ENCODE assay signal across 7 mouse cellular contexts in genomic region chr9:45555036-45555826, GRCm38 (mm10).
DNase-seq lines count a peak whose midpoint lies in the region; ATAC-seq and TF ChIP-seq lines count a peak whose summit lies in the region.

No protein-coding gene starts in this region.

- H3K9me3 ChIP-seq in lung, postnatal 0 days (ENCODE audit: low read length), result no peaks in the 10 kb centered on the region
- H3K9me3 ChIP-seq in forebrain, postnatal 0 days (ENCODE audit: low read length), result no peaks in the 10 kb centered on the region
- no peaks in the 10 kb centered on the region for H3K9me3 ChIP-seq in hindbrain, postnatal 0 days (ENCODE audit: low read length)

- TF ChIP-seq CTCF in lung, postnatal 0 days (IDR thresholded peaks at IDR 0.05), result no peak
- TF ChIP-seq CTCF in lung, adult 2 months (IDR thresholded peaks at IDR 0.05; ENCODE audit: insufficient read depth, low read length), result no peak
- TF ChIP-seq CTCF in forebrain, postnatal 0 days (IDR thresholded peaks at IDR 0.05; ENCODE audit: low read depth), result no peak
- TF ChIP-seq CTCF in hindbrain, postnatal 0 days (IDR thresholded peaks at IDR 0.05; ENCODE audit: low read depth), result no peak

- TF ChIP-seq POLR2A in lung, adult 2 months (IDR thresholded peaks at IDR 0.05; ENCODE audit: borderline replicate concordance, extremely low read depth, low read depth, low read length), result no peak

- H3K4me2 ChIP-seq in lung, postnatal 0 days (replicated peaks; ENCODE audit: low read depth, low read length), result no peak overlapping the region
- peak overlapping the region; percentile 13; the same call in 1 of the 2 replicates for H3K4me2 ChIP-seq in forebrain, postnatal 0 days (ENCODE audit: low read depth)
- no peak overlapping the region for H3K4me2 ChIP-seq in hindbrain, postnatal 0 days (ENCODE audit: low read depth, low read length)

- no peak overlapping the region for H3K9ac ChIP-seq in lung, postnatal 0 days (replicated peaks; ENCODE audit: low read depth)
- 0 out of 2 replicates have a peak overlapping the region, but pooled peaks have one; percentile 3 for H3K9ac ChIP-seq in forebrain, postnatal 0 days
- 0 out of 2 replicates have a peak overlapping the region, but pooled peaks have one; percentile 5 for H3K9ac ChIP-seq in hindbrain, postnatal 0 days (replicated peaks; ENCODE audit: low read length)

- H3K4me1 ChIP-seq in lung, postnatal 0 days (ENCODE audit: insufficient read depth, low read depth, low read length), result no peaks in the 10 kb centered on the region
- H3K4me1 ChIP-seq in lung, adult 2 months (ENCODE audit: control insufficient read depth, insufficient read depth, low read length), result no peaks in the 10 kb centered on the region
- H3K4me1 ChIP-seq in forebrain, postnatal 0 days (ENCODE audit: insufficient read depth), result peaks cover 13% of the 10 kb centered on the region; the same call in 1 of the 2 replicates
- H3K4me1 ChIP-seq in hindbrain, postnatal 0 days (ENCODE audit: insufficient read depth, low read length), result peaks cover 19% of the 10 kb centered on the region

- H3K36me3 ChIP-seq in lung, postnatal 0 days (ENCODE audit: insufficient read depth, low read length), result no peaks in the 10 kb centered on the region
- no peaks in the 10 kb centered on the region for H3K36me3 ChIP-seq in forebrain, postnatal 0 days (ENCODE audit: insufficient read depth)
- H3K36me3 ChIP-seq in hindbrain, postnatal 0 days (ENCODE audit: insufficient read depth, low read length), result no peaks in the 10 kb centered on the region

- peak; percentile 26; the same call in 1 of the 2 replicates for ATAC-seq in lung, postnatal 0 days
- ATAC-seq in forebrain, postnatal 0 days, result no peak
- peak; percentile 42; the same call in 1 of the 2 replicates for ATAC-seq in hindbrain, postnatal 0 days
- ATAC-seq in inflammation-experienced regulatory T-cells, adult 6 months, result no peak

- no peaks in the 10 kb centered on the region for H3K27me3 ChIP-seq in lung, postnatal 0 days (replicated peaks; ENCODE audit: insufficient read depth, low read length)
- no peaks in the 10 kb centered on the region for H3K27me3 ChIP-seq in forebrain, postnatal 0 days (ENCODE audit: insufficient read depth, low read length)
- H3K27me3 ChIP-seq in hindbrain, postnatal 0 days (ENCODE audit: insufficient read depth, low read length), result no peaks in the 10 kb centered on the region

- peak; percentile 33 for DNase-seq in lung, postnatal 0 days (ENCODE audit: low spot score)
- DNase-seq in lung, adult 2 months, result no peak
- no peak for DNase-seq in forebrain, postnatal 0 days
- peak; percentile 41 for DNase-seq in hindbrain, postnatal 0 days (ENCODE audit: low spot score)
- peak; percentile 33 for DNase-seq in neural tube, embryonic 10.5 days (ENCODE audit: extremely low spot score, low spot score)
- DNase-seq in adipocyte (ENCODE audit: low spot score), result no peak

- H3K4me3 ChIP-seq in lung, postnatal 0 days (ENCODE audit: low read depth, low read length), result no peak overlapping the region
- H3K4me3 ChIP-seq in lung, adult 2 months (replicated peaks; ENCODE audit: extremely low read depth, low read depth, low read length), result no peak overlapping the region
- no peak overlapping the region for H3K4me3 ChIP-seq in forebrain, postnatal 0 days (ENCODE audit: low read depth, low read length)
- no peak overlapping the region for H3K4me3 ChIP-seq in hindbrain, postnatal 0 days (ENCODE audit: low read length)

- no peak overlapping the region for H3K27ac ChIP-seq in lung, postnatal 0 days (ENCODE audit: low read length)
- H3K27ac ChIP-seq in forebrain, postnatal 0 days (ENCODE audit: low read depth, low read length), result peak overlapping the region; percentile 21; the same call in 1 of the 2 replicates
- H3K27ac ChIP-seq in hindbrain, postnatal 0 days, result peak overlapping the region; percentile 26; the same call in 1 of the 2 replicates

- 19% methylated on average over 17 of the region's 17 CpGs for WGBS in lung, postnatal 0 days
- 23% methylated on average over 17 of the region's 17 CpGs for WGBS in lung, adult 2 months
- WGBS in forebrain, postnatal 0 days, result 21% methylated on average over 17 of the region's 17 CpGs
- WGBS in hindbrain, postnatal 0 days, result 23% methylated on average over 17 of the region's 17 CpGs

- no peak for TF ChIP-seq EP300 in lung, postnatal 0 days (IDR thresholded peaks at IDR 0.05)

Comparison
In these comparisons a context has a peak if more than half of its experiments do, and no peak if none do; other contexts are left out.
1. DNase-seq: peak in lung, postnatal 0 days (single experiment), hindbrain, postnatal 0 days (single experiment) and neural tube, embryonic 10.5 days (single experiment); none in lung, adult 2 months (single experiment), forebrain, postnatal 0 days (single experiment) and adipocyte (single experiment).
2. ATAC-seq: peak in lung, postnatal 0 days (single experiment) and hindbrain, postnatal 0 days (single experiment); none in forebrain, postnatal 0 days (single experiment) and inflammation-experienced regulatory T-cells, adult 6 months (single experiment).